Mouse (Mus musculus): Measurements from ENCODE around the gene Tbxas1. TPM values are rescaled to one million over a fixed set of nuclear protein-coding genes. Genes with fewer than 3 reads are reported as not detected.

The Tbxas1 gene
- polyA plus RNA-seq, 1 experiment from 2014 or later = 2.0 TPM

- no peak overlapping the region for H3K4me3 ChIP-seq (ENCODE audit: low read depth, low read length)
- DNase-seq (ENCODE audit: low spot score) = peak; percentile 66
- TF ChIP-seq CTCF (IDR thresholded peaks at IDR 0.05; ENCODE audit: low read depth) = peak; percentile 51
- TF ChIP-seq EP300 (optimal IDR thresholded peaks at IDR 0.05) = no peak
- H3K27me3 ChIP-seq (ENCODE audit: control insufficient read depth, insufficient read depth, low read length) = no peaks in the 10 kb centered on the region
- no peaks in the 10 kb centered on the region for H3K4me1 ChIP-seq (replicated peaks; ENCODE audit: control insufficient read depth, insufficient read depth)
- no peaks in the 10 kb centered on the region for H3K36me3 ChIP-seq (ENCODE audit: control insufficient read depth, insufficient read depth, low read length)
- no peak overlapping the region for H3K4me2 ChIP-seq (replicated peaks; ENCODE audit: low read depth)
- no peaks in the 10 kb centered on the region for H3K9me3 ChIP-seq (ENCODE audit: control insufficient read depth, low read length)
- ATAC-seq (ENCODE audit: low FRiP score, low TSS enrichment) = peak; percentile 95
- WGBS = 65% methylated on average over 10 of the region's 10 CpGs
- no peak overlapping the region for H3K27ac ChIP-seq (replicated peaks)
- no peak overlapping the region for H3K9ac ChIP-seq (ENCODE audit: low read length)
Measured at GRCm38 (mm10) chr6:39013034-39013832, 138.0 kb downstream of the Tbxas1 start.

GRCm38 (mm10) chr6:39017942-39018341 is 142.7 kb downstream of the Tbxas1 start:
- Histone ChIP-seq H3K4me1 (replicated peaks; ENCODE audit: control insufficient read depth, insufficient read depth) (no peaks in the 10 kb centered on the region), H3K4me3 (ENCODE audit: low read depth, low read length) (no peak overlapping the region), H3K9ac (ENCODE audit: low read length) (no peak overlapping the region), H3K4me2 (replicated peaks; ENCODE audit: low read depth) (no peak overlapping the region), H3K27me3 (ENCODE audit: control insufficient read depth, insufficient read depth, low read length) (no peaks in the 10 kb centered on the region), H3K27ac (replicated peaks) (no peak overlapping the region), H3K36me3 (ENCODE audit: control insufficient read depth, insufficient read depth, low read length) (no peaks in the 10 kb centered on the region), H3K9me3 (ENCODE audit: control insufficient read depth, low read length) (no peaks in the 10 kb centered on the region)
- DNase-seq (ENCODE audit: low spot score) = no peak
- no peak for ATAC-seq (ENCODE audit: low FRiP score, low TSS enrichment)
- TF ChIP-seq EP300 (optimal IDR thresholded peaks at IDR 0.05) (no peak), CTCF (IDR thresholded peaks at IDR 0.05; ENCODE audit: low read depth) (no peak)
- 75% methylated on average over 11 of the region's 11 CpGs for WGBS

- Histone ChIP-seq H3K36me3 (ENCODE audit: control insufficient read depth, insufficient read depth, low read length) (no peaks in the 10 kb centered on the region), H3K9ac (ENCODE audit: low read length) (no peak overlapping the region), H3K4me3 (ENCODE audit: low read depth, low read length) (no peak overlapping the region), H3K4me2 (replicated peaks; ENCODE audit: low read depth) (no peak overlapping the region), H3K27ac (replicated peaks) (no peak overlapping the region), H3K4me1 (replicated peaks; ENCODE audit: control insufficient read depth, insufficient read depth) (no peaks in the 10 kb centered on the region), H3K9me3 (ENCODE audit: control insufficient read depth, low read length) (no peaks in the 10 kb centered on the region), H3K27me3 (ENCODE audit: control insufficient read depth, insufficient read depth, low read length) (no peaks in the 10 kb centered on the region)
- ATAC-seq (ENCODE audit: low FRiP score, low TSS enrichment) = no peak
- WGBS = 72% methylated on average over 7 of the region's 7 CpGs
- peak; percentile 35 for DNase-seq (ENCODE audit: low spot score)
- TF ChIP-seq EP300 (optimal IDR thresholded peaks at IDR 0.05) (no peak), CTCF (IDR thresholded peaks at IDR 0.05; ENCODE audit: low read depth) (peak; percentile 59)
Measured at GRCm38 (mm10) chr6:39018805-39019204, 143.6 kb downstream of the Tbxas1 start.

- Histone ChIP-seq H3K9ac (ENCODE audit: low read length) (no peak overlapping the region), H3K27me3 (ENCODE audit: control insufficient read depth, insufficient read depth, low read length) (no peaks in the 10 kb centered on the region), H3K4me3 (ENCODE audit: low read depth, low read length) (no peak overlapping the region), H3K4me2 (replicated peaks; ENCODE audit: low read depth) (no peak overlapping the region), H3K27ac (replicated peaks) (no peak overlapping the region), H3K9me3 (ENCODE audit: control insufficient read depth, low read length) (no peaks in the 10 kb centered on the region), H3K4me1 (replicated peaks; ENCODE audit: control insufficient read depth, insufficient read depth) (no peaks in the 10 kb centered on the region), H3K36me3 (ENCODE audit: control insufficient read depth, insufficient read depth, low read length) (no peaks in the 10 kb centered on the region)
- WGBS = 61% methylated on average over 5 of the region's 5 CpGs
- ATAC-seq (ENCODE audit: low FRiP score, low TSS enrichment) (no peak), DNase-seq (ENCODE audit: low spot score) (no peak)
- no peak for TF ChIP-seq CTCF (IDR thresholded peaks at IDR 0.05; ENCODE audit: low read depth)
- TF ChIP-seq EP300 (optimal IDR thresholded peaks at IDR 0.05) = no peak
Measured at GRCm38 (mm10) chr6:39019219-39019618, 144.0 kb downstream of the Tbxas1 start.

GRCm38 (mm10) chr6:39021909-39022308 is 146.7 kb downstream of the Tbxas1 start:
- Histone ChIP-seq H3K4me2 (replicated peaks; ENCODE audit: low read depth) (no peak overlapping the region), H3K9me3 (ENCODE audit: control insufficient read depth, low read length) (no peaks in the 10 kb centered on the region), H3K27ac (replicated peaks) (no peak overlapping the region), H3K9ac (ENCODE audit: low read length) (no peak overlapping the region), H3K4me1 (replicated peaks; ENCODE audit: control insufficient read depth, insufficient read depth) (no peaks in the 10 kb centered on the region), H3K4me3 (ENCODE audit: low read depth, low read length) (no peak overlapping the region), H3K36me3 (ENCODE audit: control insufficient read depth, insufficient read depth, low read length) (no peaks in the 10 kb centered on the region), H3K27me3 (ENCODE audit: control insufficient read depth, insufficient read depth, low read length) (no peaks in the 10 kb centered on the region)
- WGBS = 73% methylated on average over 1 of the region's 1 CpGs
- TF ChIP-seq CTCF (IDR thresholded peaks at IDR 0.05; ENCODE audit: low read depth) = no peak
- TF ChIP-seq EP300 (optimal IDR thresholded peaks at IDR 0.05) = no peak
- DNase-seq (ENCODE audit: low spot score) (no peak), ATAC-seq (ENCODE audit: low FRiP score, low TSS enrichment) (peak; percentile 53; the same call in 1 of the 2 replicates)

GRCm38 (mm10) chr6:39022461-39023181 is 147.4 kb downstream of the Tbxas1 start:
- H3K9ac ChIP-seq (ENCODE audit: low read length) = no peak overlapping the region
- no peak for ATAC-seq (ENCODE audit: low FRiP score, low TSS enrichment)
- no peaks in the 10 kb centered on the region for H3K27me3 ChIP-seq (ENCODE audit: control insufficient read depth, insufficient read depth, low read length)
- no peaks in the 10 kb centered on the region for H3K36me3 ChIP-seq (ENCODE audit: control insufficient read depth, insufficient read depth, low read length)
- no peak overlapping the region for H3K4me2 ChIP-seq (replicated peaks; ENCODE audit: low read depth)
- H3K4me1 ChIP-seq (replicated peaks; ENCODE audit: control insufficient read depth, insufficient read depth) = no peaks in the 10 kb centered on the region
- whole genome bisulfite sequencing = 74% methylated on average over 7 of the region's 7 CpGs
- H3K4me3 ChIP-seq (ENCODE audit: low read depth, low read length) = no peak overlapping the region
- DNase-seq (ENCODE audit: low spot score) = no peak
- H3K9me3 ChIP-seq (ENCODE audit: control insufficient read depth, low read length) = no peaks in the 10 kb centered on the region
- no peak overlapping the region for H3K27ac ChIP-seq (replicated peaks)
- TF ChIP-seq EP300 (optimal IDR thresholded peaks at IDR 0.05) = no peak
- TF ChIP-seq CTCF (IDR thresholded peaks at IDR 0.05; ENCODE audit: low read depth) = no peak
